Mouse (Mus musculus): ENCODE measurements around the gene Numa1.
"Not testable (repeated sequence)": the region's sequence is repeated elsewhere in the genome, so short reads cannot be mapped to it uniquely, and the experiment has no call there.

The Numa1 gene

GRCm38 (mm10) chr7:102037318-102037717, 103.4 kb downstream of the Numa1 start:
- DNase-seq (ENCODE audit: low read depth, low spot score) = peak; percentile 52

- no peak for DNase-seq (ENCODE audit: low read depth, low spot score)
Measured at GRCm38 (mm10) chr7:102042314-102042713, 108.4 kb downstream of the Numa1 start.

DNA sequence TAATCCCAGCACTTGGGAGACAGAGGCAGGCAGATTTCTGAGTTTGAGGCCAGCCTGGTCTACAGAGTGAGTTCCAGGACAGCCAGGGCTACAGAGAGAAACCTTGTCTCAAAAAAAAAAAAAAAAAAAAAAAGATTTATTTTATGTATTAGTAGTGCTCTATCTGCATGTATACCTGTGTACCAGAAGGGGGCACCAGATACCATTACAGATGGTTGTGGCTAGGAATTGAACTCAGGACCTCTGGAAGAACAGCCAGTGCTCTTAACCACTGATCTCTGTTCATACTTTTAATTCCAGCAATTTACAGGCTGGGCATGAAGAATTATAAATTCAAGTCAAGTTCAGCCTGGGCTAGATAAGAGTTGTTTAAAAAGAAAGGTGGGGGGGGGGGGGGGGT, 114.6 kb downstream of the Numa1 start:
- DNase-seq (ENCODE audit: low read depth, low spot score) = not testable (repeated sequence)

GRCm38 (mm10) chr7:102061353-102061752, 127.4 kb downstream of the Numa1 start:
- DNase-seq (ENCODE audit: low read depth, low spot score) = no peak

DNA sequence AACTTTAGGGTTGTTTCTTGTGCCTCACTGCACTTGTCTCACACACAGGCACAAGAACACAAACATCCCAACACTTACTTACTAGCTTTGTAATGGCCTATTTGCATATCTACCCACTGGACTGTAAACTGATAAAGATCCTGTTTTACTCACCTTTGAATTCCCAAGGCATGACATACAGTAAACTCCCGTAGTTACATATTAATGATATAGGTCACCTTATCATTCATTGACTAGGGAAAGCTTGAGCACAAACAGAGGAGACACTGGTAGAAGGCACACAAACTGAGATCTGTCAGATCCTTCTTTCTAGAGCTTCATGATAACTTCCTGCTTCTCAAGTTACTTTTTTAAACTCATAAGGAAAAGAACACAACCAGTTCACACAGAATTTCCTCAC, 128.3 kb downstream of the Numa1 start:
- DNase-seq (ENCODE audit: low read depth, low spot score) = no peak

GRCm38 (mm10) chr7:102063891-102064290, 130.0 kb downstream of the Numa1 start:
- no peak for DNase-seq (ENCODE audit: low read depth, low spot score)
